Mouse (Mus musculus) lung, adult 18-20 months (tissue): ENCODE measurements around the gene Gm17584.
"Not testable (repeated sequence)": the region's sequence is repeated elsewhere in the genome, so short reads cannot be mapped to it uniquely, and the experiment has no call there.

Source experiments
- DNase-seq, 2 experiments: peaks; one replicate each; pipeline ENCODE4 v3.0.0; 2022; ENCODE audit warnings: mixed read lengths in 2 of 2

Gm17584 gene

DNA sequence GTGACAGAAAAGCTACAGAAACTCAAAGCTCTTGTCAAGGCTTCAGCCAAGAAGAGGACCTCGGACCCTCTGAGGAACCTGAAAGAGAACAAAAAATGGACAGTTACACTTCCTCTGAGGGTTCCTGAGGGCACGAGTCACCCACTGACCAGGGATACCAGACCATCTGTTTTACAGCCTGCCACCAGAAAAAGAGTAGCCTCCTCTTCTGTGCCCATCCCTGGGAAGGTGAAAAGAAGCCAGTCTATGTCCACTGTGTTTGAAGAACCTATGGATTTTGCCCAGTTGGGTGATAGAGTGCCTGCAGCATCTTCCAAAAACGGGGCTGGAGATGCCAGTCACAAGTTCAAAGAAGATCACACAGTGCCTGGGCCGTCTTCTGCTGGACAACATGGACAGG lies at the start of gene Gm17584:
Gene Gm17584, plus strand, starts transcription at position 301 of the 400 bp plus-strand sequence.
- not testable (repeated sequence) for DNase-seq
